Mouse (Mus musculus): ENCODE results near the gene Ggps1. TPM values are rescaled to one million over a fixed set of nuclear protein-coding genes. Genes with fewer than 3 reads are reported as not detected.

The Ggps1 gene
- total RNA-seq, 2 experiments from 2014 or later = 60.5 to 64.1 TPM

Other genes starting within 250 kb of the Ggps1 start
- 10 to 100 TPM; 13.1 to 16.6 TPM for gene B3galnt2, start 109.0 kb downstream of the Ggps1 start, total RNA-seq (2021)
- gene Tbce, start 23.9 kb downstream of the Ggps1 start, total RNA-seq (2021) = 10 to 100 TPM; 66.1 to 75.6 TPM
- 10 to 100 TPM; 44.8 to 51.3 TPM for gene Arid4b, start 256 bp downstream of the Ggps1 start, total RNA-seq (2021)

Measured in left cerebral cortex, adult 18-20 months (tissue).